Mouse (Mus musculus): ENCODE results near the gene Gm1043. TPM values are rescaled to one million over a fixed set of nuclear protein-coding genes. Genes with fewer than 3 reads are reported as not detected.

Gm1043 gene
- polyA plus RNA-seq, 1 experiment, result not detected

- Histone ChIP-seq H3K27me3 (ENCODE audit: control insufficient read depth, insufficient read depth, insufficient read length) (peaks cover 34% of the 10 kb centered on the region), H3K79me2 (ENCODE audit: control insufficient read depth, insufficient read depth) (no peaks in the 10 kb centered on the region), H3K4me3 (ENCODE audit: insufficient read depth, poor library complexity, severe bottlenecking) (no peak overlapping the region), H3ac (ENCODE audit: control insufficient read depth, insufficient read length, low read depth) (no peak overlapping the region), H3K36me3 (ENCODE audit: control insufficient read depth, insufficient read depth) (no peaks in the 10 kb centered on the region), H3K79me3 (ENCODE audit: low read depth) (no peaks in the 10 kb centered on the region)
- TF ChIP-seq CTCF (IDR thresholded peaks at IDR 0.05; ENCODE audit: control insufficient read depth, insufficient read depth, insufficient read length), result no peak
- no peak for TF ChIP-seq MYOD1 (IDR thresholded peaks at IDR 0.05; ENCODE audit: control insufficient read depth, insufficient read length, low read depth)
- no peak for TF ChIP-seq MAX (IDR thresholded peaks at IDR 0.05)
- no peak for TF ChIP-seq FOSL1 (IDR thresholded peaks at IDR 0.05; ENCODE audit: insufficient read depth, low read length, poor library complexity, severe bottlenecking)
- no peak for TF ChIP-seq MYOG (IDR thresholded peaks at IDR 0.05; ENCODE audit: control insufficient read depth, extremely low read depth, insufficient read length)
- no peak for TF ChIP-seq CEBPB (IDR thresholded peaks at IDR 0.05; ENCODE audit: low read depth)
- TF ChIP-seq USF1 (IDR thresholded peaks at IDR 0.05; ENCODE audit: low read depth), result no peak
Measured at GRCm38 (mm10) chr5:37150650-37151049, 65.5 kb downstream of the Gm1043 start.

- Histone ChIP-seq H3K79me2 (ENCODE audit: control insufficient read depth, insufficient read depth) (no peaks in the 10 kb centered on the region), H3K79me3 (ENCODE audit: low read depth) (no peaks in the 10 kb centered on the region), H3ac (ENCODE audit: control insufficient read depth, insufficient read length, low read depth) (no peak overlapping the region), H3K36me3 (ENCODE audit: control insufficient read depth, insufficient read depth) (no peaks in the 10 kb centered on the region), H3K4me3 (ENCODE audit: insufficient read depth, poor library complexity, severe bottlenecking) (no peak overlapping the region), H3K27me3 (ENCODE audit: control insufficient read depth, insufficient read depth, insufficient read length) (peaks cover 51% of the 10 kb centered on the region)
- no peak for TF ChIP-seq CTCF (IDR thresholded peaks at IDR 0.05; ENCODE audit: control insufficient read depth, insufficient read depth, insufficient read length)
- TF ChIP-seq MYOG (IDR thresholded peaks at IDR 0.05; ENCODE audit: control insufficient read depth, extremely low read depth, insufficient read length), result no peak
- no peak for TF ChIP-seq MYOD1 (IDR thresholded peaks at IDR 0.05; ENCODE audit: control insufficient read depth, insufficient read length, low read depth)
- TF ChIP-seq CEBPB (IDR thresholded peaks at IDR 0.05; ENCODE audit: low read depth), result no peak
- no peak for TF ChIP-seq USF1 (IDR thresholded peaks at IDR 0.05; ENCODE audit: low read depth)
- no peak for TF ChIP-seq MAX (IDR thresholded peaks at IDR 0.05)
- no peak for TF ChIP-seq FOSL1 (IDR thresholded peaks at IDR 0.05; ENCODE audit: insufficient read depth, low read length, poor library complexity, severe bottlenecking)
Measured at GRCm38 (mm10) chr5:37154472-37154871, 69.3 kb downstream of the Gm1043 start.

GRCm38 (mm10) chr5:37158408-37158807, 73.2 kb downstream of the Gm1043 start:
- H3K27me3 ChIP-seq (ENCODE audit: control insufficient read depth, insufficient read depth, insufficient read length), result peaks cover 44% of the 10 kb centered on the region
- no peak overlapping the region for H3K4me3 ChIP-seq (ENCODE audit: insufficient read depth, poor library complexity, severe bottlenecking)
- TF ChIP-seq MYOG (IDR thresholded peaks at IDR 0.05; ENCODE audit: control insufficient read depth, extremely low read depth, insufficient read length) (no peak), MAX (IDR thresholded peaks at IDR 0.05) (no peak), USF1 (IDR thresholded peaks at IDR 0.05; ENCODE audit: low read depth) (no peak), CTCF (IDR thresholded peaks at IDR 0.05; ENCODE audit: control insufficient read depth, insufficient read depth, insufficient read length) (no peak), MYOD1 (IDR thresholded peaks at IDR 0.05; ENCODE audit: control insufficient read depth, insufficient read length, low read depth) (no peak), FOSL1 (IDR thresholded peaks at IDR 0.05; ENCODE audit: insufficient read depth, low read length, poor library complexity, severe bottlenecking) (no peak), CEBPB (IDR thresholded peaks at IDR 0.05; ENCODE audit: low read depth) (no peak)
- no peaks in the 10 kb centered on the region for H3K79me2 ChIP-seq (ENCODE audit: control insufficient read depth, insufficient read depth)
- no peaks in the 10 kb centered on the region for H3K36me3 ChIP-seq (ENCODE audit: control insufficient read depth, insufficient read depth)
- H3K79me3 ChIP-seq (ENCODE audit: low read depth), result no peaks in the 10 kb centered on the region
- no peak overlapping the region for H3ac ChIP-seq (ENCODE audit: control insufficient read depth, insufficient read length, low read depth)

GRCm38 (mm10) chr5:37162871-37163781, 78.0 kb downstream of the Gm1043 start:
- Histone ChIP-seq H3K36me3 (ENCODE audit: control insufficient read depth, insufficient read depth) (no peaks in the 10 kb centered on the region), H3K79me3 (ENCODE audit: low read depth) (no peaks in the 10 kb centered on the region), H3K4me3 (ENCODE audit: insufficient read depth, poor library complexity, severe bottlenecking) (no peak overlapping the region)

GRCm38 (mm10) chr5:37176466-37176865, 91.3 kb downstream of the Gm1043 start:
- H3K27me3 ChIP-seq (ENCODE audit: control insufficient read depth, insufficient read depth, insufficient read length), result peaks cover 38% of the 10 kb centered on the region
- no peak for TF ChIP-seq MYOD1 (IDR thresholded peaks at IDR 0.05; ENCODE audit: control insufficient read depth, insufficient read length, low read depth)
- TF ChIP-seq MYOG (IDR thresholded peaks at IDR 0.05; ENCODE audit: control insufficient read depth, extremely low read depth, insufficient read length), result no peak
- no peak for TF ChIP-seq CTCF (IDR thresholded peaks at IDR 0.05; ENCODE audit: control insufficient read depth, insufficient read depth, insufficient read length)
- no peak for TF ChIP-seq CEBPB (IDR thresholded peaks at IDR 0.05; ENCODE audit: low read depth)
- no peaks in the 10 kb centered on the region for H3K79me2 ChIP-seq (ENCODE audit: control insufficient read depth, insufficient read depth)
- no peaks in the 10 kb centered on the region for H3K36me3 ChIP-seq (ENCODE audit: control insufficient read depth, insufficient read depth)
- no peak overlapping the region for H3K4me3 ChIP-seq (ENCODE audit: insufficient read depth, poor library complexity, severe bottlenecking)
- no peak overlapping the region for H3ac ChIP-seq (ENCODE audit: control insufficient read depth, insufficient read length, low read depth)
- no peaks in the 10 kb centered on the region for H3K79me3 ChIP-seq (ENCODE audit: low read depth)

More at GRCm38 (mm10) chr5:37162871-37163781, 78.0 kb downstream of the Gm1043 start:
- peak; percentile 15 for TF ChIP-seq CTCF (IDR thresholded peaks at IDR 0.05; ENCODE audit: control insufficient read depth, insufficient read depth, insufficient read length)
- TF ChIP-seq FOSL1 (IDR thresholded peaks at IDR 0.05; ENCODE audit: insufficient read depth, low read length, poor library complexity, severe bottlenecking), result no peak
- Histone ChIP-seq H3K27me3 (ENCODE audit: control insufficient read depth, insufficient read depth, insufficient read length) (peaks cover 53% of the 10 kb centered on the region), H3ac (ENCODE audit: control insufficient read depth, insufficient read length, low read depth) (no peak overlapping the region), H3K79me2 (ENCODE audit: control insufficient read depth, insufficient read depth) (no peaks in the 10 kb centered on the region)

All from C2C12 (cell line).